Mouse (Mus musculus) G1E (cell line): ENCODE data around the gene Sox2.

Experiments
- CTCF ChIP-seq: IDR thresholded peaks from 2 replicates; pipeline ENCODE4 v1.5.1; 2012; ENCODE audit warnings: low read depth, low read length, inconsistent platforms, mixed read lengths
- GATA1 ChIP-seq: IDR thresholded peaks from 2 replicates; pipeline ENCODE4 v1.6.1; 2012; ENCODE audit warnings: borderline replicate concordance, low read length, inconsistent platforms, mixed read lengths

- TF ChIP-seq CTCF (no peak), GATA1 (no peak)
Observed at GRCm38 (mm10) chr3:34615526-34615925, 34.7 kb upstream of the Sox2 start.
